Mouse (Mus musculus): ENCODE measurements around the gene Hoxc4.

The Hoxc4 gene

DNA sequence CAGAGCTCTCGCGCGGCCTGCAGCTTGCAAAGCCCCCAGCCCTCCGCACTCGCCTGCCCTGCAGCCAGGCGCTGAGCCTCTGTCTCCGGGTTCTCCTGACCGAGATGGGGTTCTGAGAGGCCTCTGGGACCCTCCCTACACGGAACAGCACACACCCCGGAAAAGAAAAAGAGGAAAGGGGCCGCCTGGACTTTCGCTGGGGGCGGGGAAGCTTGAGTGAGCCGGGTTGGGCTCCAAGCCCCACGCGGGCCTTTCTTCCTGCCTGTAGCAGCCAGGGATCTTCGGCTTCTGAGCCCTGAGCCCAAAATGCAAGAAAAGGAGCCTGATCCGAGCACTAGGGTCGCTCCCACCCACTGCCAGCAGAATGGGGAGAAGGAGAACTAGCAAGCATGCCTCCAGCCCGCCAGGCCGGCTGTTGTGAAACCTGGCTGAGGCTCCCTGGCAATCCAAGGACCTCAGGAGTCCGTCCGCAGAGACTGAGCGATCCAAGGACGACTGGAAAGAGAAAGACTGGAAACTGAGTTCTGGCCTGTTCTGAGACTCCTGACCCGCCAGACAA lies 6.7 kb upstream of the Hoxc4 start:
- DNase-seq (ENCODE audit: low spot score): no peak

DNA sequence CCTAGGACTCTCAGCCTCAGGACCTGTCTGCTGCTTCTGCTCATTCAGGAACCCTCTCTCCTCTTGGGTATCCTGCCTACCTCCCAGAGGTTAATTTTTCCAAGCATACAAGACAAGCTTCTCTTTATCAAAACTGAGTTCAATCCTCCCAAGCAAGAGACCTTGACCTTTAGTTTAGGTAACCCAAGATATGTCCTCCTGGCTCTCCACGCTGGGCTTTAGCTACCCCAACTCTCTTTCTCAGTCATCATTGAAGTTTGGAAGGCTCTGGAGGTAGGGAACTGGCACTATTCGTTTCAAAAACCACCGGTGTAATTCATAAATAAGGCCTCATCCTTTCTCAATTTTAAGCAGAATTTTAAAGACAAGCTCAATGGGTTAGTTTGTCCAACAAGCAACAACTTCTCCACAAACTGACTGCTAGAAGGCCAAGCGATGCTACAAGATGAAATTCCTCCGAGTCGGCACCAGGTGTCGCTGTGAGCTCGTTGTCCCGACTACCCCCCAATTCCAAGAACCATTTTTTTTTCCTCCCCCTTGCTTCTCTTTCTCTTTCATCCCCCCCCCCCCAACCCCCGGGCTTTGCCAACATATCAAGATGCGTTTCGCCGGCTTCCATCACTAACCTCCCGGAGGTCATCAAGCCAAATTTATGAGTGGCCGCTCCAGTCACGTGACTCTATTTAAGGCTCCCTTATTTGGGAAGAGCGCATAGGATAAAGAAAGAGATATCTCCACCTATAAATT lies 5.3 kb upstream of the Hoxc4 start:
- no peak for DNase-seq (ENCODE audit: low spot score)

DNA sequence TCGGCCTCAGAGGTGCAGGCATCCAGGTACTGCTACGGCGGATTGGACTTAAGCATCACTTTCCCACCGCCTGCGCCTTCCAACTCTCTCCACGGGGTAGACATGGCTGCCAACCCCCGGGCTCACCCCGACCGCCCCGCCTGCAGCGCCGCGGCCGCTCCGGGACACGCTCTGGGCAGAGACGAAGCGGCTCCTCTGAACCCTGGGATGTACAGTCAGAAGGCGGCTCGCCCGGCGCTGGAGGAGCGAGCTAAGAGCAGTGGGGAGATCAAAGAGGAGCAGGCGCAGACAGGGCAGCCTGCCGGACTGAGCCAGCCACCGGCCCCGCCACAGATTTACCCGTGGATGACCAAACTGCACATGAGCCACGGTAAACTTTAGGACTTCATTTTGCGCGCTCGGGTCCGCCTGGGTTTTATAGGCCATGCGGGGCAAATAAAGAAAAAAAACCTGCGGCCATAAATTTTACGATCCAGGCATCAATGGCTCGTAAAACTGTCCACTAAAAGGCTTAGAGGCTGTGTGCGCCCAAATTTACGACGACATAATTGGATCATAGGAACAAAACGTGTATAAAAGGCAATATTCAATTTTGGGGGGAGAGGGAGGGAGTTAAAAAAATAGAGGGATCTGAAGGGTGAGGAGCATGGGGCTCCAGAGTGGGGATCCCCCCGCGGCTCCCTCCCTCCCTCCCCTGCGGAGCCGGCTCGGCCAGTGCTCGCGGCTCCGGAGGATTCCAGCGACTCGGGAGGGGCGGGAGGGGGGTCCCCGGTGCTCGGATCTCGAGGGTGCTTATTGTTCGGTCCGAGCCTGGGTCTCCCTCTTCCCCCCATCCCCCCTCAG lies 4.3 kb upstream of the Hoxc4 start:
- DNase-seq (ENCODE audit: low spot score): no peak

- no peak for DNase-seq (ENCODE audit: low spot score)
Measured at GRCm38 (mm10) chr15:103015009-103015399, 3.7 kb upstream of the Hoxc4 start.

DNA sequence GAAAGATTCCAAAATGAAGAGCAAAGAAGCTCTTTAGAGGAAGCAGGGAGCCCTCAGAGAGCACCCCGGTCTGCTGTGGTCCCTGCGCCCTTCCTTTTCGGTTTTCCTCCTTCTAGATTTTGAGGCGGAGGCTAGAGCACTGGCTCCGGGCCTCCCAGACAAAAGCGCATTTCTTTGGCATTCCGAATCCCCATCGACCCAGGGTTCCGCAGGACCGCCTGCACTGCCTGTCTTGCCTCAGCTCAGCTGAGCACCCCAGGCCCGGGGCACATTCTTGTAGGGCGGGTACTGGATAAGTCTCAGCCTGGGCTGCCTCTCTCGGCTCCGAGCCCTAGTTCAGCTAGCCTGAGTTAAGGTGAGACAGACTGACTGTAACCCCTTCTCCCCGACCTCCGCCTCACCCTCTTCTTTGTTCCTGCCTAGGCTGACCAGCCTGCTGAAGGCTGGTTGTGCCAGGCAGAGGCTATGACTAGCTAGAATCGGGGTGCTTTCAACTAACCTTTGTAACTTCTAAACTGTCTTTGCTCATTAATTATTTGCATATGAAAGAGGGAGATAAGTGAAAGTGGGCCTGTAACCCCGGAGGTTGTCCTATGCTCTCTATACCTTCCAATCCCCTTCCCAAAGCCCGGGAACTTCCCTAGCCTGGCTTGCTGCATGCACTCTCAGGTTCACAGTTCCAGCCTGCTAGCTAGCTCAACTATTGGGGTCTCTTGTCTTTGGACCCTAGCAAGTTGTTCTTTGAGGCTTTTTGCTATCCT lies 3.1 kb upstream of the Hoxc4 start:
- no peak for DNase-seq (ENCODE audit: low spot score)

DNA sequence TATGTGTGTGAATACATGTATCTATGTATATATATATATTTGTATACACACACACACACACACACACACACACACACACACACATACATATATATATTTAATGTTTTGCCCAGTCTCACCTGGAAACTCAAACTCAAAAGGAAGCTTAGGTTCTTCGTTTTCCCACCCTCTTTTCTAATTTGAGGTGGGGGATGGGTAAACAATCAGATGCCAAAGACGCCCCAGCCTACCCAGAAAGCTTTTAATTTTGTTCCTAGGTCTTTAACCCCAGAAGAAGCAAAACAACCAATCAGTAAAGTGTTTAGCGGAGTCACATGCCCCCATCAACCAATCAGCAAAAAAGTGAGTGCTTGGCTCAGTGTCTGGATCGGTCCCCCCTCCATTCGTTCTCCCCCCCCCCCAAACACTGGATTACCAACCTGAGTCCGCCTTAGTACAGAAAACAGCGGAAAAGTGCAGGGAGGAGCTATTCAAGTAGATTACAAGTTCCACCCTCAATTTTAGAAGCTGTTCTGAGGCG lies 2.2 kb downstream of the Hoxc4 start:
- no peak for DNase-seq (ENCODE audit: low spot score)

- no peak for DNase-seq (ENCODE audit: low spot score)
Measured at GRCm38 (mm10) chr15:103021544-103021943, 2.8 kb downstream of the Hoxc4 start.

DNA sequence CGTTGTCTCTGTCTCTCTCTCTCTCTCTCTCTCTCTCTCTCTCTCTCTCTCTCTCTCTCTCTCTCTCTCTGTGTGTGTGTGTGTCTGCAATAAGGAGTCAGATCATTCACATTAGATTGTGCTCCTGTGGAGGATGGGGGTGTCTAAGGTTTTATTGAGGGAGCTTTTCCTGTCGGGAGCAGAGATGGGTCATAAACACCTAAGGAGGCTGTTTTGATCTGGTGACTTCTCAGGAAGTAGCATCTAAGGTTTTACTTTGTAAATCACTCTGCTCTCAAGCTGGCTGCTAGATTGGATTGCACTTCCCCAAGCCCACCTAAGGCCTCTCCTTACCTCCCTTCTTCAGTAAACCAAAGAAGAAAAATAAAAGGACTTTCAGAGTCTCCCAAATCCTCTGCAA lies 5.4 kb downstream of the Hoxc4 start:
- DNase-seq (ENCODE audit: low spot score): no peak

- DNase-seq (ENCODE audit: low spot score): no peak
Measured at GRCm38 (mm10) chr15:103027266-103028235, 8.8 kb downstream of the Hoxc4 start.

DNA sequence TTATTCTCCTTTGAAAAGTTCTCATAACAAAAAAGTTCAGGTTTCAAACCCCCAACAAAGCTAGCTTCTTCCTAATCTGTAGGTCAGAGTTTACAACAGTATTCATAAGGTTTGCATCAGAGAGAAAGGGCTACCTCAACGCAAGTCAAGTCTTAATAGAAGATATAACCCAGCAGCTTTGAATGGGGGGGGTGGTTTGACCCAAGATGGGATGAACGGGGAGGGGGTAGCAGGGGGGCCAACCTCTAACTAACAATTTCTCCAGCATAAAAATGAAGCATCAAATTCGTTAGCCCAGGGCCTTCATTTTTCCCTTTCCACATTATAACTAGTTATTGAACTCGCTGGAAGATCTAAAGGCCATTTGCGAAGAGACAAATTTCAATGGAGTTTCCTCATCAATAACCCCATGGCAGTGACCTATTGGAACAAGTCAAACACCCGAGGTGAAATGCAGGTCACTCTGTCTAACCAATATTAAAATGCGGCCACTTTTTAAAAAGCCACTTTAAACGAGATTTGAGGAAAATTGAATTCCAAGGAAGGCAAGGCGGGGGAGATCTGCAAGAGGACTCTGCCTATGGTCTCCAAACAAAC lies 10.3 kb downstream of the Hoxc4 start:
- no peak for DNase-seq (ENCODE audit: low spot score)

DNA sequence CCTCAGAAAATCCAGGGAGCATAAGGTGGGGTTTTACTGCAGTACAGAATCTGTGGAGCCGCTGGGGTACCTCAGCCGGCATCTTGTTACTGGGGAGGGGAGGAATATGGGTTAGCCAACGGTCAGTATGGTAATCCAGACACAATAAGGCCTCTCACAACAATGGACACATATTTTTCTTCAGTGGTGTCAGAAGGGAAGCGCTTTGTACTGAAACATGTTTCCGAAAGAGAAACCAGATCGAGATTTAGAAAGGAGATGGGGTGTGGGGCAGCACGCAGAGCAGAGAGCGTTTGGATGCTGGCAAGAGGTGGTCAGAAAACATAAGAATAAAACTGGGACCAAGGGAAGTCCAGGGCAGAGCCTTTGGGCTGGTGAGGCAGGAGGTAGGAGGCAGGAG lies 11.4 kb downstream of the Hoxc4 start:
- no peak for DNase-seq (ENCODE audit: low spot score)

GRCm38 (mm10) chr15:103032167-103032566 lies 13.4 kb downstream of the Hoxc4 start:
- no peak for DNase-seq (ENCODE audit: low spot score)

DNA sequence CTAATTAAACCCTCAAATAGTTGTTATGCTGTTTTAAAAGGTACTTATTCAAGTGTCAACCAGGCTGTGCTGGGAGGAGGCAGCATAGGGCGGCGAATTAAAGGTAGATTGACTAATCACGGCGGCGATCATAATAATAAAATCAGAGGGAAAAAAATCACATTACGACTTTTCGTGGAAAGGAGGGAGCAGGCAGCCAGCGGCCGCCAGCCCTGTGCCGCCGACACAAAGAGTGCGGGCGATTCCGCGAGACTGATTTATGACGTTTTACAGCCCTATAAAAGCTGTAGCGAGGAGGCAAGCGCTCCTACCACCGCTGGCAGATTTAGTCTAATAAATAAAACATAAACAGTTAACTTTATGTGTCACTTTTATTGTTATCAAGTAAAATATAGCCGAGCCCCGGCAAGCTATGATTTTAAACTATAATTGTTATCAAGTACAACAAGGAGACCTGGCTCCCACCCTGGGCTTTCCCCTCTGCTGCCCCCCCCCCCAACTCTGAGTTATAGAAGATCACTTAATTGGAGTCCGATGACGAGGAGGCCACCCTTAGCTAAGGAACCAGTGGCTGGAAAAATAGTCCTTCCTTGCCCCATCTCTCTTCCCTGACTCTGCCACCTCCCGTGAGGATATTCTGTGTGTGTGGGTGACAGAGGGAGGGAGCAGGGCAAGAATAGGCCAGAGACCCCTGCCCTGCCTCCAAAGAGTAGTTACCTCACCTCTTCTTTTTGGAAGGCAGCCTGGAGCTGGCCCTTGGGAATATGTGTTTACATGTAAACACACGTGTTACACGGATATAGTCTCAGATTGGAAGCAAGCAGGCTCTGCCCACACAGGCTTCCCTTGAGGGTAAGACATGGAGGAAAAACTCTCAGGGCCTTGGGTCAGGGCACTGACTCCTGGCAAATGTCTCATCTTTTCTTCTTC lies 14.2 kb downstream of the Hoxc4 start:
- no peak for DNase-seq (ENCODE audit: low spot score)

- DNase-seq (ENCODE audit: low spot score): no peak
Measured at GRCm38 (mm10) chr15:103034043-103034806, 15.5 kb downstream of the Hoxc4 start.

DNA sequence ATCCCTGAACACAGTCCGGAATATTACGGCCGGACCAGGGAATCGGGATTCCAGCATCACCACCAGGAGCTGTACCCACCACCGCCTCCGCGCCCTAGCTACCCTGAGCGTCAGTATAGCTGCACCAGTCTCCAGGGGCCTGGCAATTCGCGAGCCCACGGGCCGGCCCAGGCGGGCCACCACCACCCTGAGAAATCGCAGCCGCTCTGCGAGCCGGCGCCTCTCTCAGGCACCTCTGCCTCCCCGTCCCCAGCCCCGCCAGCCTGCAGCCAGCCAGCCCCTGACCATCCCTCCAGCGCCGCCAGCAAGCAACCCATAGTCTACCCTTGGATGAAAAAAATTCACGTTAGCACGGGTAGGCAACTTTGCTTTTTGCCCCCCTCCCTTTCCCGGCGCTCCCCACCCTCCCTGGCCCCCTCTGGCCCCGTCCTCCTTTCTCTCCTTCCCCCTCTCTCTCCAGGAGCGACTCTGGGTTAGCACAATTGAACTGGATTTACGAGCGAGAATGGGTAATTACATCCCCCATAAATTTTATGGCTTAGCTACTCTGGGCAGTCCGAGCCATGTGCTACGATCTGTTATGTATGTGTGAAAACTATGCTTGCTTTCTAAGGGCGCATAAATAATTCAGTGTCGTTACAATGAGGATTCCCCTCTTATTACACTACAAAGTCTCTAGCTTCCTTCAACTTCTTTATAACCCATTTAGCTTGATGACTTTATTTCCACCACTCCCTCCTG lies 16.2 kb downstream of the Hoxc4 start:
- no peak for DNase-seq (ENCODE audit: low spot score)

DNA sequence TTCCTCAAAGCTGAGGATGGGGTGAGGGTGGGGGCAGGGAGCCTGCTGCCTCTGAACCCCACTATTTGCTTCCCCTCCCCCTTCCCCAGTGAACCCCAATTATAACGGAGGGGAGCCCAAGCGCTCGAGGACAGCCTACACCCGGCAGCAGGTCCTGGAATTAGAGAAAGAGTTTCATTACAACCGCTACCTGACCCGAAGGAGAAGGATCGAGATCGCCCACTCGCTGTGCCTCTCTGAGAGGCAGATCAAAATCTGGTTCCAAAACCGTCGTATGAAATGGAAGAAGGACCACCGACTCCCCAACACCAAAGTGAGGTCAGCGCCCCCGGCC lies 16.8 kb downstream of the Hoxc4 start:
- DNase-seq (ENCODE audit: low spot score): no peak

GRCm38 (mm10) chr15:103037579-103037978 lies 18.8 kb downstream of the Hoxc4 start:
- no peak for DNase-seq (ENCODE audit: low spot score)

Data from urinary bladder, postnatal 10 days (tissue).